Mouse (Mus musculus) gastrocnemius, postnatal 36 days (tissue): ENCODE results near the gene Plekhj1. TPM values are rescaled to one million over a fixed set of nuclear protein-coding genes. Genes with fewer than 3 reads are reported as not detected.
"Not testable (repeated sequence)": the region's sequence is repeated elsewhere in the genome, so short reads cannot be mapped to it uniquely, and the experiment has no call there.

Experiments used
- DNase-seq, 2 experiments: peaks; one replicate each; pipeline ENCODE4 v3.0.0; 2022
- intact Hi-C: fragments of 180-260 bp; cut with DNase I; formaldehyde crosslinking; loops from one replicate; pipeline ENCODE4 v1.15.1; 2025
- long read RNA-seq, 2 experiments: library from polyadenylated mRNA; stranded (forward); transcript quantifications; one replicate each; pipeline ENCODE4 v2.0.0; 2021
- total RNA-seq, 2 experiments: library from RNA; stranded (reverse); gene quantifications; 2 replicates each; pipeline ENCODE4 v1.2.3; 2021

Gene Plekhj1
- total RNA-seq = 10 to 100 TPM; 21.6 to 22.5 TPM
- long read RNA-seq, experiment 1, transcript Plekhj1-201 (6 exons, 1,260 nt) = major isoform, 35 of 55 reads
- long read RNA-seq, experiment 1, partial matches to known transcripts = 6 of 55 reads
- long read RNA-seq, experiment 1, other reads (novel, unspliced or antisense) = 10 of 55 reads
- long read RNA-seq, experiment 2, transcript Plekhj1-201 (6 exons, 1,260 nt) = major isoform, 66 of 91 reads
- long read RNA-seq, experiment 2, partial matches to known transcripts = 9 of 91 reads
- long read RNA-seq, experiment 2, other reads (novel, unspliced or antisense) = 11 of 91 reads

GRCm38 (mm10) chr10:80798150-80799006, at the start of gene Plekhj1, which contains the start of gene Sf3a2:
Gene Plekhj1, minus strand, starts transcription at chr10:80798626.
Gene Sf3a2, plus strand, starts transcription at chr10:80798198.
- intact Hi-C loops = no loop called here

DNA sequence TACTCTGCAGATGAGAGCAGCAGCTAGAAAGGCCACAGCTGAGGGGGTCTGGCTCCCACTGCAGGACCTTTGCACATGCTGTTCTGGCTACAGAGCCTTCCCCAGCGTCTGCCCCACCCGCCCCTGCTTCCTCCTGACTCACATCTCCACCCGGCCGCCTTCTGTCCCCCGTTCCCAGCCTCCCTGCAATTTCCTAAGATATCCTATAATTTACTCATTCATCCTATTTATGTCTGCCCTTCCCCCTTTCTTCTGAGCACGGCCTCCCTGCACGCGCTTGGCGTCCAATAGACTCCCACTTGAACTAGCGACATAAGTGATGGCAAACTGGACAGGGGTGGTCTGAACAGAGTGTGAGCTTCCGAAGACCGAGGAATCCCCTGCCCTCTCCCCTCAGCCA, 47.3 kb upstream of the Plekhj1 start:
- intact Hi-C loops = no loop called here
- DNase-seq = no peak

More at GRCm38 (mm10) chr10:80798150-80799006, at the start of gene Plekhj1, which contains the start of gene Sf3a2:
- peak; percentile 93 to 96 for DNase-seq

DNA sequence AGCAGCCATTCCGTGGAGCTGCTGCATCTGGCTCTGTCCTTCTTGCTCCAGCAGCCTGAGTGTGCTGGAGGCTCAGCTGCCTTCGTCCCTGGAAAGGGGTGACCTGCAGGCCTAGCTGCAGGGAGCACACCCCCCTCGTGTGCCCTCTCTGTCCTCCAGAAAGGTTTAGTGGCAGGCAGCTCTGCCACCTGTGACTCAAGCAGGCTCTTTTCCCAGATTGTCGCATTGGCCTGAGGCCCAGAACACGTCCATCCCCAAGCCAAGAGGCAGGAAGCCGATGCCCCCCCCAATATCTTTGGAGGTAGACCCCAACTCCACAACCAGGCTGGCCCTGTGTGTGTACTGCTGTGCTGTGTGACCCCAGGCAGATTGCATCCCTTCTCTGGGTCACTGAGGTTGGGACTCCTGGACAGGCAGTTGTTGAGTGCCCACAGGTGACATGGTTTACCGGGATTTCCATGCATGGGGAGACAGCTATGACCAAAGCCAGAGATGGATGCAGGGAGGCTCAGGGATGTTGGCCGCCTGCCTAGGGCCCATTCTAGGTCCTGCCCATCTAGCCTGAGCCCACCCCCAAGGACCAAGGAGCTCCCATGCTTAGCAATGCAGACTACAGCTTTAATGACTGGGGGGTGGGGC, 46.7 kb upstream of the Plekhj1 start:
- intact Hi-C loops = no loop called here
- no peak for DNase-seq

DNA sequence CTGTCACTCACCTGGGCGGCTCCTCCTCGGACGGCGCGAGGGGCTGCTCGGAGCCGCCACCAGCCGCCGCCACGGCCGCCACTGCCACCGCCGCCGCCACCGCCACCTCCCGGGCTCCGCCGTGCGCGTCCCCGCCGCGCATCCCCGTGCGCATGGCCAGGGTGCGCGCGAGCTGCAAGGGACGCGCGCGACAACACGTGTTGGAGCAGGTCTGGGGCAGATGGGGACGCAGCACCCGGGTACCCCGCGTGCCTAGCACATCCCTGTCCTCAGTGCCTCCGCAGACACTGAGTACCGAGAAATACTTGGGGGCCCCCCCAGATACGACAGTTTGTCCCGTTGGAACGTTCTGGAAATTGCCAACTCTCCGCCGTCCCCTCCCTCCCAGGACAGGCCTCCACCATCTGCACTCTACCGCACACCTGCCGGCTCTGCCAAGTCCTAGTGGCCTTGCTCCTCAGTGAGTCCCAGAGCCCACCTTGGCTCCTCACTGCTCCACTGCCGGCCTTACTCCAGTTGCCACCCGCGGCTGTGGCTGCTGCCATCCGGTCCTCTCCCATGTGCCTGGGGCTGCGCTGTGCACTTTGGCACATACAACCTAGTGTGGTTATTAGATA, 45.6 kb upstream of the Plekhj1 start, which contains the start of gene Lingo3:
TSS of gene Lingo3 (minus strand) at position 109 of the 617 bp plus-strand sequence.
- no peak for DNase-seq
- intact Hi-C loops = no loop called here

DNA sequence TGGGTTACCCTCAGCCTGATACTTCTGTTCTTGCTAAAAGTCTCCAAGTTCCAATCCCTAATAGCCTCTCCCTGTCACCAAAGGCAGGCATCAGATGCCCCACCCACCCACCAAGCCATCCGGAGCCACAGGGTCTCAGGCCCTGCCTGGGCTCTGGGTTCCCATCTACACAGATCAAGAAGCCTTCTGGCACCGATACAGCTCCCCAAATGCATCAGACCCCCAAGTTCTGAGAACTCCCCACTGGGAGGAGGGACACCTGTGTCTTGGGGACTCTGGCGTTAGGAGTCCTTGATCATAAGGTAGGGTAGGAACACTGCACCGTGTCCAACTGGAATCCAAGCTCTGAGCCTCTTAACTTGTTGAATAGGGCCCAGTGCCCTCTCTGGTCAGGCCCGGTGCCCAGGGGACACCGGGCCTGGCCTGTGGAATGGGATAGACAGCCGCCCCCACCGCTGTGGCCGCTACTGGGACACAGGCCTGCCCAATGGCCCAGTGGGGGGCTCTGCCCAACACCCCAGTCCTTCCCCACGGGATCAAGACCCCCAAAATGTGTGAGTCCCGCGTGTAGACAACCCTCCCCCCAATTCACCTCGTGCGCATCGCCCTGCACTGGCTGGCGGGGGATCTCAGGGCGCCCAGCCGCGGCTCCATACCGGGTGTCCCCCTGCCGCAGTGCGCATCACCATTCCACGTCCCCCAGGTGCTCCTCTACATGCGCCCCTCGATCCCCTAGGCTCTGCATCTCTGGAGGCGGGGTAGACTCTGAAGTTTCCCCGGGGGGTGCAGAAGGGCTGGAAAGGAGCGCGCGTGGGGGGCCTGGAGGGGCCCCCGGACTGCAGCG, 44.9 kb upstream of the Plekhj1 start:
- no peak for DNase-seq
- intact Hi-C loops = no loop called here

DNA sequence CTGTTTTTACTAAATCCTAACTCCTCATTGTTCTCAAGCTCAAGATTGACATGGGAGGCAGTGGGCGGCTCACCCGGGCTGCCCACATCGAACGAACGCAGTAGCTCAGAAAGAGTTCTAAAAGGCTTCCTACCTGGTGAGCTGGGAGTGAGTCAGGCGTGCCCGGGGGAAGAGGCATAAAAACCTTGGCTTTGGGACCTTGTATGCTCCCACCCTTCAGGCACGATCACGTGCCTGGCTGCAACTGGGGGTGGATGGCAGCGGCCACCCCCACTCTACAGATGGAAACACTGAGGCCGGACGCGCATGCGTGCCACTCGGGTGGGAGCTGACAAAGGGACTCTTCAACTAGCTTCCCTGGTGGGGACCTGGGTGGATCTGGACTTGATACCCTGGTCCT, 43.9 kb upstream of the Plekhj1 start:
- no peak for DNase-seq
- intact Hi-C loops = no loop called here

GRCm38 (mm10) chr10:80841685-80842084, 43.3 kb upstream of the Plekhj1 start:
- intact Hi-C loops = no loop called here
- DNase-seq = no peak

GRCm38 (mm10) chr10:80839848-80840247, 41.4 kb upstream of the Plekhj1 start:
- no peak for DNase-seq
- intact Hi-C loops = no loop called here

GRCm38 (mm10) chr10:80838346-80838912, 40.0 kb upstream of the Plekhj1 start:
- DNase-seq = no peak
- intact Hi-C loops = no loop called here

DNA sequence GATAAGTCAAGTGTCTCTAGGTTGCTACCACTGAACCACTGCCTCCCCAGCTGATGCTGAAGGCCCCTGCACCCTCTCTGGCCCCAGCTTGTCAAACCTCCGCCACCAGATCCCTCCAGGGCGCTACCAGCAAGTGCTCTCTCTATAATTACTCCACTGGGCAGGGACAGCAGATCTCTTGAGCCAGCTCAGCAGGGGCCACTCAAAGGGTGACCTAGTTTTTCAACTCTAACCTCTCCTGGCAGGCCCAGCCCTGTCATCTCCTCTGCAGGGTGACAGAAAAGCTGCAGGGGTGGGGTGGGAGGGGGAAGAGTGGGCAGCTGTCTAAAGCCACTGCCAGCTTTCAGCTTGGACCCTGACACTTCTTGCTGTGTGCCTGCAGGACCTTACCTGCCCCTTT, 39.4 kb upstream of the Plekhj1 start:
- intact Hi-C loops = no loop called here
- DNase-seq = no peak

GRCm38 (mm10) chr10:80836949-80837379, 38.5 kb upstream of the Plekhj1 start:
- no peak for DNase-seq
- intact Hi-C loops = no loop called here

GRCm38 (mm10) chr10:80835617-80836016, 37.2 kb upstream of the Plekhj1 start:
- intact Hi-C loops = no loop called here
- DNase-seq = no peak

- no peak for DNase-seq
- intact Hi-C loops = no loop called here
These were observed 34.4 kb upstream of the Plekhj1 start for GRCm38 (mm10) chr10:80832818-80833217.

DNA sequence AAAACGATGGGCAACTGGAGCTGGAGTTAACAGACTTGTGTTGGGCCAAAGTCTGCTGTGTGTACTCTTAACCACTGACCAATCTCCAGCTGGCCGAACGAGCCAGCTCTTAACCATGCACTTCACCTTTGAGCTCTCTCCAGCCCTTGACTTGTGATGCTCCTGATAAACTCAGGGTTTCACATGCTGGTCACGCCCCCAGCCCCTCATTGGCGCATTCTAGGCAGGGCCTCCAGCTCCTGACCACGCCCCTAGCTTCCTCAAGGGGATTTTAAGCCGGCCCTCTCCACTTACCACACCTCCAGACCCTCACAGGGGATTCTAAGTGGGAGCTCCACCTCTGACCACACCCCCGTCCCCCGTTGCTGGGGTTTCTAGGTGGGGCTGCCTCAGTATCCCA, 32.7 kb upstream of the Plekhj1 start:
- intact Hi-C loops = no loop called here

GRCm38 (mm10) chr10:80829359-80830278, 31.2 kb upstream of the Plekhj1 start:
- intact Hi-C loops = no loop called here
- DNase-seq = no peak

More for the DNA sequence above, 32.7 kb upstream of the Plekhj1 start:
- peak in 1 of 2 experiments; percentile 45 for DNase-seq

- intact Hi-C loops, DNase-seq: not testable (repeated sequence)
These were observed 30.2 kb upstream of the Plekhj1 start for GRCm38 (mm10) chr10:80828587-80828986.

DNA sequence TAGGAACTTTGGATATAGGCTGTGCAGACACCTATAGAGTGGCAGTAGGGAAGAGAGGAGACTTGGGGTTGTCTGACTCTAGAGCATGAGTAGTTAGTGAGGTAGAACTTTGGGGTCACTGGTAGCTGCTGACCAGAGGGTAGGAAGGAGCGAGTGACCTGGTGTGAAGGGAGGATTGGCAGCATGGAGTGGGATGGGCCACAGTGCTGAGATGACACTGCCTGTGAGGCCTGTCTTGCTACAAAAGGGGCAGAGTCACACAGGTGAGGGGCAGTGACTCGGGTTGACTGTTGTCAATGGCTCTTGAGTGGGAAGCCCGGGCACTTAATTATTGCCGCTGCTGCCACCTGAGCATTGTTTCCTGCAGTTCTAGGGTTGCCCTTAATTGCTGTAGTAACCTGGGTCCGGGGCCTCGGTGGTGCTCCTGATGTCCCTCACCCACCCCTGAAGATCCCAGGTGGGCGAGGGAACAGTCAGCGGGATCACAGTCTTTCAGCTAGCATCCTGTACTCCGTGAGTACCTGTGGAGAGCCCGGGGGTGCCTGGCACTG, 29.5 kb upstream of the Plekhj1 start:
- intact Hi-C loops = no loop called here
- no peak for DNase-seq
